Mouse (Mus musculus) heart, embryonic 16.5 days (tissue): ENCODE measurements around the gene Angptl2. TPM values are rescaled to one million over a fixed set of nuclear protein-coding genes. Genes with fewer than 3 reads are reported as not detected.

Experiments
- polyA plus RNA-seq: library from polyadenylated mRNA; unstranded; fragments of >200 nt; fragmentation: Nextera tagmentation; extraction: Ambion mirVana; gene quantifications from 2 replicates; pipeline ENCODE4 v1.2.1, GENCODE M21; 2015

Gene Angptl2
- polyA plus RNA-seq, 1 experiment from 2014 or later = 76.4 TPM

Other genes with a start within 250 kb of the Angptl2 start
- gene Slc2a8, start 234.0 kb upstream of the Angptl2 start, polyA plus RNA-seq = 24.3 and 25.4 TPM in 2 replicates
- gene Garnl3, start 84.4 kb upstream of the Angptl2 start, polyA plus RNA-seq = 8.2 and 8.3 TPM in 2 replicates
- gene Ralgps1, start 155.4 kb downstream of the Angptl2 start, polyA plus RNA-seq = 4.6 and 5.3 TPM in 2 replicates
- gene Zbtb34, start 215.3 kb downstream of the Angptl2 start, polyA plus RNA-seq = 3.8 and 4.9 TPM in 2 replicates